Mouse (Mus musculus) midbrain, embryonic 12.5 days (tissue): ENCODE results near the gene Pla2g3. TPM values are rescaled to one million over a fixed set of nuclear protein-coding genes. Genes with fewer than 3 reads are reported as not detected.

Experiments used
- ATAC-seq: fragments of 200-750 bp; cut with Nextera tagmentation; 2 replicates; pipeline ENCODE4 v1.8.0; 2017; ENCODE audit warnings: low read depth, moderate TSS enrichment, moderate library complexity; ENCODE audit not compliant: low FRiP score
- H3K27ac ChIP-seq: fragments of 300-500 bp; sonication (generic); replicated peaks from 2 replicates; pipeline ENCODE4 v1.5.1; 2016; ENCODE audit warnings: mild to moderate bottlenecking
- H3K27me3 ChIP-seq: fragments of 300-500 bp; sonication (generic); 2 replicates; pipeline ENCODE4 v1.6.1; 2016; ENCODE audit warnings: mild to moderate bottlenecking
- H3K36me3 ChIP-seq: fragments of 300-500 bp; sonication (generic); 2 replicates; pipeline ENCODE4 v1.6.1; 2016
- H3K4me1 ChIP-seq: fragments of 300-500 bp; sonication (generic); 2 replicates; pipeline ENCODE4 v1.6.1; 2016
- H3K4me2 ChIP-seq: fragments of 300-500 bp; sonication (generic); replicated peaks from 2 replicates; pipeline ENCODE4 v1.6.1; 2016; ENCODE audit warnings: mild to moderate bottlenecking, moderate library complexity
- H3K4me3 ChIP-seq: fragments of 300-500 bp; sonication (generic); 2 replicates; pipeline ENCODE4 v1.5.1; 2016; ENCODE audit warnings: mild to moderate bottlenecking
- H3K9ac ChIP-seq: fragments of 300-500 bp; sonication (generic); replicated peaks from 2 replicates; pipeline ENCODE4 v1.6.1; 2016; ENCODE audit warnings: mild to moderate bottlenecking, moderate library complexity
- H3K9me3 ChIP-seq: fragments of 300-500 bp; sonication (generic); 2 replicates; pipeline ENCODE4 v1.6.1; 2016; ENCODE audit warnings: mild to moderate bottlenecking
- WGBS: fragments of 180-500 bp; shearing (Covaris S2); methylation state at CpG from one replicate; pipeline ENCODE4 v1.1.7; 2016; 5-methylcytosine and 5-hydroxymethylcytosine counted together
- polyA plus RNA-seq: library from polyadenylated mRNA; unstranded; fragments of >200 nt; fragmentation: Nextera tagmentation; extraction: Ambion mirVana; gene quantifications from 2 replicates; pipeline ENCODE4 v1.2.1, GENCODE M21; 2016

Pla2g3 gene
- polyA plus RNA-seq, 1 experiment from 2014 or later: 0.98 TPM

DNA sequence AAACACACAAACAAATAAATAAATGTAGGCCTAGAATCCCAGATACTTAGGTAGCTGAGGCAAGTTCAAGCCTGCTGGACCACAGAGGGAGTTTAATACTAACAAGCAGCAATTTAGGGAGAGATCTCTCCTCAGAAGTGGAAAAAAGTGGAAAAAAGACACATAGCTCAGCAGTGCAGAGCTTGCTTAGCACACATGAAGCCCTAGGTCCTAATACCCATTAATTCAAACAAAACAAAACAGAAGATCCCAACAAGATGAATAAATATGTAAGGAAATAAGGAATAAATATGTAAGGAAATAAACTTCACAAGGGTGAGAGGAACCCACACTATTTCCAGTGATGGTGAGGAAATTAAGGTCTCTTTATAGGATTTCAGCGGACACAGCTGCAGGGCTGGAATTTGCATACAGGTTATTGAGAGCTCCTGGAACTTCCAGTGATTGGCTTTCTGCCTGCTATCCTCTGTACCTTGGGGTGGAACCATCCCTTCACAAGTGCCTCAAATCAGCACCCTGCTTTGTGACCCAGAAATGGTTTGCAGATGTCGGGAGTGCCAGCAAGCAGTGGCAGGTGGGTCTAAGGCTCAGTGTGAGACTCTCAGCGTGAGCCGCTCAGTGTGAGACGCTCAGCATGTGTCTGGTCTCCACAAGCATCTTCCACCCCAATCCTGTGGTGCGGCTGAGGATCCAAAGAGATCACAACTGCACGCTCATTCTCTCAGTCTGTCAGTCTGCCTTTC lies 35.9 kb downstream of the Pla2g3 start:
- Histone ChIP-seq H3K27ac (no peak overlapping the region), H3K4me1 (no peaks in the 10 kb centered on the region), H3K36me3 (peaks cover 56% of the 10 kb centered on the region), H3K4me2 (no peak overlapping the region), H3K27me3 (0 out of 2 replicates have a peak, but pooled peaks cover 4% of the 10 kb centered on the region), H3K9ac (no peak overlapping the region), H3K9me3 (no peaks in the 10 kb centered on the region), H3K4me3 (no peak overlapping the region)
- no peak for ATAC-seq
- 83% methylated on average over 7 of the region's 7 CpGs for WGBS

DNA sequence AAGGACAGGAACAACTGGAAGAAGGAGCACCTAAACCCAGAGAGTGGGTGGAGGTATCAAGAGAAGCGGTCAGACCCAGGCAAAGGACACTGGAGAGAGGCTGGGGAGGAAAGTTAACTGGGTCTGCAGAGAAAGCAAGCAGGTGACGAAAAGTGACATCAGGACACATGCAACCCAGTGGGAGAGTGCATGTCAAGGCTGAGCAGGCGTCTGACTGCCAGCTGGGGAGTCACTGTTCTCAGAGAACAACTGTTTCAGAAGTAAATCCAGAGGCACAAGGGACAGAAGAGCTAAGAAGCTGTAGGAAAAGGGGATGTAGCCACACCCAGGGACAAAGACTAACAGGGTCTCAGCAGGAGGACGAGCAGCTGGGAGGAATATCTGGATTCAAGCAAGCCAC lies 37.5 kb downstream of the Pla2g3 start:
- H3K9me3 ChIP-seq: no peaks in the 10 kb centered on the region
- no peak overlapping the region for H3K27ac ChIP-seq
- H3K9ac ChIP-seq: no peak overlapping the region
- no peak for ATAC-seq
- 82% methylated on average over 4 of the region's 4 CpGs for WGBS
- H3K27me3 ChIP-seq: no peaks in the 10 kb centered on the region
- no peaks in the 10 kb centered on the region for H3K4me1 ChIP-seq
- H3K4me2 ChIP-seq: no peak overlapping the region
- H3K4me3 ChIP-seq: no peak overlapping the region
- peaks cover 71% of the 10 kb centered on the region for H3K36me3 ChIP-seq

DNA sequence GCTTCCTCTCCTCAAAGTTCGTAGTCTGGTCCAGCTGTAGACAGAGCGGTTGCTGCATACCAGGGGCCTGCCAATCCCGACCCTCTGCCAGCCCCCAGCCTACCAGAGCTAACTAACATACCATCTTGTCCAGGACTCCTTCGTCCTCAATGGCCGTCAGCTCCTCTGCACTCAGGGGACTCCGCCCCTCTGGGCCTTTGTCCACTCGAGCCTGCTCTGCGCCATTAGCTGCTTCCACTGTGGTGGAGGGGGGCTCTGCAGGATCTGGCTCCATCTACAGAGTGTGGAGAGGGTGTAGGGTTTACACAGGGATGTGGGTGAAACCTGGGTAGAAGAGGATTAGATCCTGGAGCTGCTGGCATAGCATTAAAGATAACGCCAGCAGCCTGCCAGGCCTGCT lies 38.1 kb downstream of the Pla2g3 start:
- no peak for ATAC-seq
- no peak overlapping the region for H3K4me2 ChIP-seq
- no peak overlapping the region for H3K27ac ChIP-seq
- H3K36me3 ChIP-seq: peaks cover 77% of the 10 kb centered on the region
- 79% methylated on average over 9 of the region's 9 CpGs for WGBS
- H3K4me3 ChIP-seq: no peak overlapping the region
- no peaks in the 10 kb centered on the region for H3K9me3 ChIP-seq
- no peaks in the 10 kb centered on the region for H3K4me1 ChIP-seq
- no peaks in the 10 kb centered on the region for H3K27me3 ChIP-seq
- H3K9ac ChIP-seq: no peak overlapping the region

DNA sequence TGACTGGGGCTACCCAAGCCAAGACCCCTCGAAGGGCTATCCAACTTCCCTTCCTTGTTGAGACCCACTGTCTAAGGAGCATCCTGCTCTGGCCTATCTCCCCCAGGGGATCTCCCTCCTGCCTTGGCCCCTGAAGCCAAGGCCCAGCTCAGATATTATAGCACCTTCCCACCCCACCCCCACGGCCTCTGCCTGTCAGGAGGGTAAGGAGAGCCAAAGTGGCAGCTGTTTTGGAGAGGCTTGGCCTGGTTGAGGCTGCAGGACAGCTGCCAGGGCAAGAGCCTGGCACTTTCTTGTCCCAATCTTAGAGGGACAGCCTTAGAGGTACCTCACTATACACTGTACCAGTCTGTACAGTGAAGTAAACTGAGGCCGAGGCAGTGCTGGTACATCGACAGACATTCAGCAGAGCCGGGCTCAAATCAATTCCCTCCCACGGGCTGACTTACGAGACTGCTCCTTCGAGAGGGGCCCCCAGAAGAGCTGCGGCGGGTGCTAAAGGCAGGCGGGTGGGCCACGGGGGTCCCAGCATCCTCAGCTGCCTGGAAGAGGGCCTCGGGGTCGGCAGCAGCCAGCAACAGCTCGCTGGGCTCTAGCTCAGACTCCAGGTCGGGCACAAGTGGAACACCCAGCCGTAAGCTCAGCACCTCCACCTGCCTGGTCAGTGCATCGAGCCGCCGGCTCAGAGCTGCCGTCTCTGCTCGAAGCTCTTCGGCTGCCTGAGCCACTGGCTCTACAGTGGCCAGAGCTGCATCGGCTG lies 39.1 kb downstream of the Pla2g3 start:
- Histone ChIP-seq H3K4me2 (no peak overlapping the region), H3K9ac (0 out of 2 replicates have a peak overlapping the region, but pooled peaks have one; percentile 1), H3K4me1 (no peaks in the 10 kb centered on the region), H3K27me3 (no peaks in the 10 kb centered on the region), H3K36me3 (peaks cover 79% of the 10 kb centered on the region), H3K9me3 (no peaks in the 10 kb centered on the region), H3K27ac (no peak overlapping the region), H3K4me3 (no peak overlapping the region)
- no peak for ATAC-seq
- 92% methylated on average over 24 of the region's 24 CpGs for WGBS

DNA sequence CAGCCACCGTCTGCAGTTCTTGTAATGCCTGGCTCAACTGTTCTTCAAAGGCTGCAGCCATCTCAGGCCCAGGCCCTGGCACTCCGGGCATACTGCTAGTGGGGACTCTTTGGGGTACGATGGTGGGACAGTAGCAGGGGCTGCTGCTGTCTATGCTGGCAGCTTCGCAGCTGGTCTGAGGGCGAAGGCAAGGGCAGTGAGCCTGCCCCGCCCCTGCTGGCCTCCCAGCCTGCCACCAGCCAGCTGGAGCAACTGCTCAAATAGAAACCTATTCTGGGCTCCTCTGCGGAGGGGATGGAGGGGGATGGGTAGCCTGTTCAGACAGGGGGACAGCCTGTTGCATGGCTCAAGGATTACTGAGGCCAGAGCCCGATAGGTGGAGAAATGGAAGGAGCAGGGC lies 39.7 kb downstream of the Pla2g3 start:
- Histone ChIP-seq H3K27me3 (no peaks in the 10 kb centered on the region), H3K36me3 (peaks cover 79% of the 10 kb centered on the region), H3K4me1 (no peaks in the 10 kb centered on the region), H3K27ac (no peak overlapping the region), H3K4me2 (no peak overlapping the region), H3K4me3 (no peak overlapping the region), H3K9me3 (no peaks in the 10 kb centered on the region), H3K9ac (0 out of 2 replicates have a peak overlapping the region, but pooled peaks have one; percentile 1)
- WGBS: 80% methylated on average over 8 of the region's 8 CpGs
- ATAC-seq: no peak

DNA sequence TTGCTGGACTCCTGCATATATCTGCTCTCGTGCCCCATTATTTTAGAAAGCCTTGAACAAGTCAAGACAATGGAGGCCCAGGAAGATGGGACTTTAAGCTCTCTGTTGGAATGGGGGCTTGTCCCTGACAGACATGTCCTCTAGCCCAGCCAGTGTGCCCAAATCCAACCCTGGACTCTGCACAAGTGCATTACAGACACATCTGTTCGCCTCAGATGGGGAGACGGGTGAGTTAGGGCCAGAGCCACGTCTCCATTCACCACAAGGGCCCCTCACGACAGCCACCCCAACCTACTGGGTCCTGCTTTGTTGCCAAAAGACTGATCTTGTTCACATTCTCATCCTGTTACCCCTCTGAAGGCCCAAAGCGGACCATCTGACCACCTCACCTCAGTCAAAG lies 40.1 kb downstream of the Pla2g3 start:
- no peak overlapping the region for H3K4me3 ChIP-seq
- no peak overlapping the region for H3K4me2 ChIP-seq
- ATAC-seq: no peak
- no peaks in the 10 kb centered on the region for H3K4me1 ChIP-seq
- peaks cover 81% of the 10 kb centered on the region for H3K36me3 ChIP-seq
- H3K27me3 ChIP-seq: no peaks in the 10 kb centered on the region
- H3K9me3 ChIP-seq: no peaks in the 10 kb centered on the region
- H3K9ac ChIP-seq: no peak overlapping the region
- 92% methylated on average over 6 of the region's 6 CpGs for WGBS
- no peak overlapping the region for H3K27ac ChIP-seq

DNA sequence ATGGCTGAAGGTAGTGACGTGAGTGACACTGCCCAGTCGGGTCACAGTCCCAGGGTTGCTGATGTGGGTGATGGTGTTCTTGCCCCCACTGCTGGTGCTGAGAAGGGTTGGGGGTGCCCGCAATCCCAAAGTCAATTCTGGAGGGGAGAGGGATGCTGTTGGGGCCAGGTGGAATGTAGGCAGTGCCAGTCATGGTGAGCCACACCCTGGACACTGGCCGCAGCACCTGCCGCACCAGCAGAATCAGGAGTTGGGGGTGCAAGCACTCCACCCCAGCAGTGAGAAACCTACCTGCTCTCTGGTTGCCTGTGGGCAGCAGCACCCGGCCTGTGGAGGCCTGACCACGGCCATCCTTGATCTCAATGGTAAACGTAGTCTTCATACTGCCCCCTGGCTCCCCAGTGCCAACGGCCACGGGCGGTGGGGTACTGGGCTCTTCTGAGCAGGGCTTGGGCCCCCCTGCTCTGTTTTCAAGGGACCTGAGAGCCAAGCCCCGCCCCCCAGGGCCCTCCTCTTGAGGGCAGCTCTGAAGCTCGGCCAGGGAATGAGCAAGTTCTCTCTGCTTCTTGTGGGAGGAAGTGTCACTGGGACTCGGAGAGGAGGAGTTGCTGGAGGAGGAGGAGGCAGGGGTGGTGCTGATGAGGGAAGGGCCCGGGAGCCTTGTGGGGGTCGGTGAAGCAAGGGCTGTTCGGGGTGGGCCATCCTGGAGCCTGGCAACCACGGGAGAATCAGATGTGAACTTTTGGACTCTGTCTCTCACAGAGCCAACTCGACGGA lies 41.6 kb downstream of the Pla2g3 start:
- H3K9me3 ChIP-seq: no peaks in the 10 kb centered on the region
- peaks cover 70% of the 10 kb centered on the region for H3K36me3 ChIP-seq
- H3K27ac ChIP-seq: no peak overlapping the region
- H3K4me2 ChIP-seq: no peak overlapping the region
- H3K9ac ChIP-seq: no peak overlapping the region
- H3K27me3 ChIP-seq: no peaks in the 10 kb centered on the region
- no peak for ATAC-seq
- H3K4me1 ChIP-seq: no peaks in the 10 kb centered on the region
- no peak overlapping the region for H3K4me3 ChIP-seq
- 87% methylated on average over 20 of the region's 20 CpGs for WGBS

DNA sequence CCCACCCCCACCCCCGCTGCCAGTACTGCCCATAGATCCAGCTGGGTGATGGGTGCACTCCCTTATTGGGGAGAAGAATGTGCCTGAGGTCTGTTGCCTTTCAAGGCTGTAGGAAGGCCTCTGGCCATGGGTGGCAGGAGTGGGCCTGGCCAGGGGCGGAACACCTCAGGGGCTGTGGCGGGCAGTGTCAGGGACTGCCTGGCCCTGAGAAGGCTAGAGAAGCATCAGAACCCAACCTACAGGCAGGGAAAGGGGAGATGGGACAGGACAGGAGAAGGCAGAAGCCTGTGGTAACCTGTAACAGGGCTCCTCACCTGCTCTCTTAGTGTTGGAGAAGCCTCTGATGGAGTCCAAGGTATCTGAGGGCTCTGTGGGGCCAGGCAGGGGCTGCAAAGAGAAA lies 42.6 kb downstream of the Pla2g3 start:
- WGBS: 96% methylated on average over 3 of the region's 3 CpGs
- no peak overlapping the region for H3K4me3 ChIP-seq
- H3K4me1 ChIP-seq: peaks cover 9% of the 10 kb centered on the region
- no peak for ATAC-seq
- H3K36me3 ChIP-seq: peaks cover 59% of the 10 kb centered on the region
- H3K27me3 ChIP-seq: no peaks in the 10 kb centered on the region
- H3K4me2 ChIP-seq: no peak overlapping the region
- no peak overlapping the region for H3K9ac ChIP-seq
- no peaks in the 10 kb centered on the region for H3K9me3 ChIP-seq
- no peak overlapping the region for H3K27ac ChIP-seq

DNA sequence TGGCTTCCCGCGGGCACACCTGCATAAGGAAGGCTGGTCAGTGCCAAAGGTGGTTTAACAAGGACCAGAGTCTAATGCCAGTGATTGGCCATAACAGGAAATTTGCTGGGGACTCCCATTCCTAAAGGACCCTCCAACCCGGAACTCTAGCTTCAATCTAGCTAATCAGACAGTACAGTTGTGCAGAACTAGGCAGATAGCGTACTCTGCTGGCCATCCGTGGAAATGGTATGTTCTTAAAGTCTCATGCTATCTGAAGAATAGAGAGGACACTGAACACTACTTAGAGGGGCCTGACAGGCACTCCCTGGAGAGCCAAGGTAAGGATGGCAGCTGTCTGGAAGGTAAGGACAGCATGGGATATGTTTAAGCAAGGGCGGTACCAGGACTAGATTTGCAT lies 43.5 kb downstream of the Pla2g3 start:
- H3K4me3 ChIP-seq: no peak overlapping the region
- no peaks in the 10 kb centered on the region for H3K9me3 ChIP-seq
- peaks cover 50% of the 10 kb centered on the region for H3K36me3 ChIP-seq
- no peak for ATAC-seq
- H3K27ac ChIP-seq: no peak overlapping the region
- 77% methylated on average over 6 of the region's 6 CpGs for WGBS
- no peaks in the 10 kb centered on the region for H3K27me3 ChIP-seq
- no peak overlapping the region for H3K9ac ChIP-seq
- H3K4me1 ChIP-seq: peaks cover 18% of the 10 kb centered on the region
- H3K4me2 ChIP-seq: no peak overlapping the region

DNA sequence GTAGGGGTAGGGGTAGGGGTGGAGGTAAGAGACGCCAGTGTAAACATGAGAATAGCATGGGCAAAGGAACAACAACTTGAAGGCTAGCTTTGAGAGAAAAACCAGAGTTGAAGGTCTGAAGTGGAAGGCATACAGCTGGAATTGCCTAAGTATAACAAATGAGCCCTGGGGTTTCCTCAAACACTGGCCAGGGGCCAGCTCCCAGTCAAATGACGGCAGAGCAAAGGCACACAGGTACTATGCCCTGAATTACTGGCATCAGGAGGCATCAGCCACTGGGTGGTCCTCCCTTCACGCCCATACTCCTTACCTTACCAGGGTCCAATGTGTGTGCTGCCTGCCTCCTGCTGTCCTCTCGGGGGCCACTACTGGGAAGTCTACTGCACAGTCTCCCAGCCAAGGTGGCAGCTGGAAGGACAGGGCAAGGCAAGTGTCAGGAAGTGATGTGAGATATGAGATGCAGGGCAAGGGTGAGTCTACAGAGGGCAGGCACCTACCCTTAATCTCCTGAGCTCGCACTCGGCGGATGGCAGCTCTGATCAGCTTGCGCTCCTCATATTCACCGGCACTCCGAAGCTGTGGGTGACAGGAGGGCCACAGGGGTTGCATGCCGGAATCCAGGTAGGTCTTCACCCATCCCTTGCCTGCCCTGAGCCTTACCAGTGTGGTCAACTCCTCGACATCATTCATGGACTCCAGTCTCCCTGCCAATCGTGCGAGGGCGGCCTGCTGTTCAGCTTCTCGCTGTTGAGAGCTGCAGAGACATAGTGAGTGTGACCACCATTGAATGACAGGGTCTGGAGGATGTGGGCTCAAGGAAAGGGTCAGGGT lies 44.2 kb downstream of the Pla2g3 start:
- Histone ChIP-seq H3K4me2 (no peak overlapping the region), H3K27ac (no peak overlapping the region)
- WGBS: 92% methylated on average over 16 of the region's 16 CpGs

DNA sequence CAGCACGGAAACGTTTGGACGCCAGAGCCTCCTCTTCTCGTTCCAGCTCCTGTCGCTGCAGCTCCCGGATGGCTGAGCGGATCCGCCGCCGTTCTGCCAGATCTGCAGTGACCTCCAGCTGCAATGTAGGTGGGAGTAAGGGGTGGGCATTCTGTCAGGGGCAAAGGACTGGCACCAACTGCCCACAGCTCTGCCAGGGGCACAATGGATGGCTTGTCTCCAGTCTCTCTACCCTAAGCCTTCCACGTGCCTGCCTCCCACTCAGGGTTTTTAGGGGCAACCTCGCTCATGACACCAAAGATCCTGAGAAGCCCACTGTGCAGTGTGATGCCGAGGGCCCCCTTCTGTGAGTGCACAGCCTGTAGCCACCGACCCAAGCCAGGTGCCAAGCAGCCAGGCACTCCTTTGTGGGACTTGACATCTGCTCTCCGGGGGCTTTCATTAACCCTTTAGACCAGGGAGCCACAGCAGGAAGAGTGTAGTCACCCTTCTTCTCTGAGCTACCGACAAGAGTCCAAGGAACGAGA lies 45.4 kb downstream of the Pla2g3 start:
- peaks cover 43% of the 10 kb centered on the region for H3K36me3 ChIP-seq
- 91% methylated on average over 17 of the region's 17 CpGs for WGBS
- H3K27me3 ChIP-seq: no peaks in the 10 kb centered on the region; the same call in 1 of the 2 replicates
- H3K9me3 ChIP-seq: no peaks in the 10 kb centered on the region
- H3K4me2 ChIP-seq: no peak overlapping the region
- H3K9ac ChIP-seq: no peak overlapping the region
- ATAC-seq: no peak
- no peak overlapping the region for H3K27ac ChIP-seq
- peaks cover 31% of the 10 kb centered on the region for H3K4me1 ChIP-seq
- H3K4me3 ChIP-seq: no peak overlapping the region

More for the DNA sequence above, 44.2 kb downstream of the Pla2g3 start:
- Histone ChIP-seq H3K4me3 (no peak overlapping the region), H3K27me3 (no peaks in the 10 kb centered on the region; the same call in 1 of the 2 replicates), H3K4me1 (peaks cover 21% of the 10 kb centered on the region), H3K9ac (no peak overlapping the region), H3K36me3 (peaks cover 43% of the 10 kb centered on the region), H3K9me3 (no peaks in the 10 kb centered on the region)
- no peak for ATAC-seq
